Mouse (Mus musculus) small intestine, adult 2 months (tissue): ENCODE data around the gene Lrch3. TPM values are rescaled to one million over a fixed set of nuclear protein-coding genes. Genes with fewer than 3 reads are reported as not detected.
"Not testable (repeated sequence)": the region's sequence is repeated elsewhere in the genome, so short reads cannot be mapped to it uniquely, and the experiment has no call there.

ENCODE experiments used
- H3K27ac ChIP-seq: fragments of 200-500 bp; 2 replicates; pipeline ENCODE4 v1.5.1; 2012; ENCODE audit warnings: low read depth, low read length, control low read depth, inconsistent platforms; ENCODE audit not compliant: insufficient read depth
- H3K27me3 ChIP-seq: fragments of 200-500 bp; 2 replicates; pipeline ENCODE4 v1.6.1; 2012; ENCODE audit warnings: mild to moderate bottlenecking, moderate library complexity, low read length, inconsistent platforms; ENCODE audit not compliant: control insufficient read depth, insufficient read depth
- H3K36me3 ChIP-seq: fragments of 200-500 bp; 2 replicates; pipeline ENCODE4 v1.6.1; 2012; ENCODE audit warnings: mild to moderate bottlenecking, low read length, control low read depth, inconsistent platforms; ENCODE audit not compliant: control insufficient read depth, insufficient read depth
- H3K4me1 ChIP-seq: fragments of 200-500 bp; 2 replicates; pipeline ENCODE4 v1.6.1; 2012; ENCODE audit warnings: low read length, inconsistent platforms, mixed read lengths; ENCODE audit not compliant: control insufficient read depth, insufficient read depth, insufficient read length
- H3K4me3 ChIP-seq: fragments of 200-500 bp; 2 replicates; pipeline ENCODE4 v1.5.1; 2012; ENCODE audit warnings: low read depth, mild to moderate bottlenecking, control low read depth, inconsistent platforms, low read length, moderate library complexity
- CTCF ChIP-seq: fragments of 200-500 bp; IDR thresholded peaks from 2 replicates; pipeline ENCODE4 v1.5.1; 2012; ENCODE audit warnings: low read depth, mild to moderate bottlenecking, control low read depth, inconsistent platforms, low read length, moderate library complexity, mixed read lengths; ENCODE audit not compliant: insufficient replicate concordance, insufficient read length; ENCODE audit errors: extremely low read depth
- POLR2A ChIP-seq: fragments of 200-500 bp; IDR thresholded peaks from 2 replicates; pipeline ENCODE4 v1.6.1; 2012; ENCODE audit warnings: low read depth, mild to moderate bottlenecking, control low read depth, inconsistent platforms, low read length, moderate library complexity
- WGBS: fragments of 180-500 bp; shearing (Covaris S2); methylation state at CpG from one replicate; pipeline ENCODE4 v1.1.7; 2018; 5-methylcytosine and 5-hydroxymethylcytosine counted together
- polyA plus RNA-seq: library from polyadenylated mRNA; depleted of rRNA; stranded (reverse); fragments of >200 nt; gene quantifications from 2 replicates; pipeline ENCODE4 v1.2.3, GENCODE M21; 2012; rRNA removed

Lrch3 gene
- 5.9 and 12.7 TPM in 2 replicates for polyA plus RNA-seq

- H3K36me3 ChIP-seq, result no peaks in the 10 kb centered on the region
- TF ChIP-seq POLR2A (peak; percentile 97), CTCF (no peak)
- peak within 1 kb of the TSS; percentile 68 for H3K27ac ChIP-seq
- under 1% methylated on average over 85 of the region's 85 CpGs for WGBS
- H3K4me3 ChIP-seq, result peak within 1 kb of the TSS; percentile 98
- H3K27me3 ChIP-seq, result no peaks in the 10 kb centered on the region
- H3K4me1 ChIP-seq, result no peaks in the 10 kb centered on the region
Observed at GRCm38 (mm10) chr16:32913937-32914881, at the start of gene Lrch3. Lrch3 (plus strand) TSS chr16:32914100.

DNA sequence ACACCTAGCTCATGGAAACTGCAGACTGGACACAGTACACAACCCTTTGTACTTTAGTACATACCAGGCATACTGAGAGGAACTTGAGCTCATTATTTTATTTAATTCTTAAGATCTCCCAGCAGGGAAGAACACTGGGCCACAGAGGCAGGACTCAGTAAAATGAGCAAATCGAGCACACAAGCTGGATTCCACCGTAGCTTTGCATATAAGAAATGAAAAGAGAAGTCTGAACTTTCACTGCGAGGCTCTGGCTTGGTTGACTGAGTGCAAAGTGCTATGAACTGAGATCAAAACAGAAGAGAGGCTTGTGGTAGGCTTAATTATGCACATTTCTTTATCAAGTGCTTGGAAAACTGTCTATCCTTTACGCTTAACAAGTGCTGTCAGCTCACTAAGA, 48.5 kb upstream of the Lrch3 start:
- TF ChIP-seq CTCF, result no peak
- no peak for TF ChIP-seq POLR2A
- Histone ChIP-seq H3K36me3 (peaks cover 11% of the 10 kb centered on the region), H3K27me3 (no peaks in the 10 kb centered on the region), H3K4me1 (peaks cover 2% of the 10 kb centered on the region; the same call in 1 of the 2 replicates), H3K4me3 (no peak overlapping the region), H3K27ac (no peak overlapping the region)
- WGBS, result 84% methylated on average over 4 of the region's 4 CpGs

GRCm38 (mm10) chr16:32866713-32867112, 47.2 kb upstream of the Lrch3 start:
- Histone ChIP-seq H3K27ac (no peak overlapping the region), H3K27me3 (no peaks in the 10 kb centered on the region), H3K4me1 (peaks cover 2% of the 10 kb centered on the region; the same call in 1 of the 2 replicates), H3K36me3 (peaks cover 5% of the 10 kb centered on the region; the same call in 1 of the 2 replicates), H3K4me3 (no peak overlapping the region)
- TF ChIP-seq POLR2A, result no peak
- WGBS, result 78% methylated on average over 5 of the region's 5 CpGs

DNA sequence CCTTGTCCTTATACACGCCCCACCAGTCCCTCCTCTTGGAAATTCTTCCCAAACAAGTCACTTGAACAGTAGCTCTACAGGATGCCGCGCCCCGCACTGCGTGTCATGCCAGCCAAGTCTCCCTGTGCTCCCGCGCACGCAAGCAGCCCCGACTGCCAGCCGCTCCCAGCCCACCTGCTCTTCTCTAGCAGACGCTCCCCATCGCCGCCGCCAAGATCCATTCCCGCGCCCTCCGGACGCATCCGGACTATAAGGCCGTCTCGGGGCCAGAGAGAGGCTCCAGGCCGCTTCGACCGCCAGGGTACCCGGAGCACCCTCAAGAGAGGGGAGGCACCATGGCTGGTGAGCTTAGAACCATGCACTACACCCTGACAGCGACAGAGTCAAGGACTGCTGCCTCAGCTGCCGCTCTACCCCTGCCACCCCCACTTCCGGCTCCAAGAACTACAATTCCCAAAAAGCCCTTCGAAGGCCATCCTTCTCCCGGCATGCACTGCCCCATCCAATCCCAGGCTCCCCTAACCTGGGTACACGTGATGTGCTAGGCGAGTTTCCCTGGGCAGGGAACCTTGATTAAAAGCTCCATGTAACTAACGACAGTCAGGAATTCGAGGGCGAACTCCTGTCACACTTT, 45.9 kb upstream of the Lrch3 start:
- TF ChIP-seq POLR2A (peak; percentile 55; the same call in 1 of the 2 replicates), CTCF (no peak)

DNA sequence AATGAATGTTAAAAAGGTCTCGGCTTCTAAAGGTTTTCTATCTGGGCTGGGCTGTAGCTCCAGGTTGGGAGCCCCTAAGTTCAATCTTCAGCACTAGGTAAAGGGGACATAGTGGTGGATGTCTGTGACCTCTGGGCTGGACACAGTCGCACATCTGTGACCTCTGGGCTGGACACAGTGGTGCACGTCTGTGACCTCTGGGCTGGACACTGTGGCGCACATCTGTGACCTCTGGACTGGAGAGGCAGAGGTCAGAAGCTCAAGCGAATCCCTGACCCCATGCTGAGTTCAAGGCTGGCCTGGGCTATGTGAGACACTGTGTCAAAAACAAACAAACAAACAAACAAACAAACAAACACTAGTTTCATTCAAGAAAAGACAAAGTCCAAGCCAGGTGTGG, 43.7 kb upstream of the Lrch3 start:
- Histone ChIP-seq H3K4me3 (no peak overlapping the region), H3K27ac (no peak overlapping the region), H3K36me3 (no peaks in the 10 kb centered on the region), H3K4me1 (peaks cover 5% of the 10 kb centered on the region; the same call in 1 of the 2 replicates), H3K27me3 (no peaks in the 10 kb centered on the region)
- WGBS, result 75% methylated on average over 5 of the region's 5 CpGs
- TF ChIP-seq POLR2A (no peak), CTCF (no peak)

More for the DNA sequence above, 45.9 kb upstream of the Lrch3 start:
- under 1% methylated on average over 35 of the region's 35 CpGs for WGBS
- H3K4me1 ChIP-seq, result peaks cover 2% of the 10 kb centered on the region; the same call in 1 of the 2 replicates
- peaks cover 4% of the 10 kb centered on the region; the same call in 1 of the 2 replicates for H3K36me3 ChIP-seq
- peak overlapping the region; percentile 92 for H3K4me3 ChIP-seq
- no peaks in the 10 kb centered on the region for H3K27me3 ChIP-seq
- H3K27ac ChIP-seq, result peak overlapping the region; percentile 86

DNA sequence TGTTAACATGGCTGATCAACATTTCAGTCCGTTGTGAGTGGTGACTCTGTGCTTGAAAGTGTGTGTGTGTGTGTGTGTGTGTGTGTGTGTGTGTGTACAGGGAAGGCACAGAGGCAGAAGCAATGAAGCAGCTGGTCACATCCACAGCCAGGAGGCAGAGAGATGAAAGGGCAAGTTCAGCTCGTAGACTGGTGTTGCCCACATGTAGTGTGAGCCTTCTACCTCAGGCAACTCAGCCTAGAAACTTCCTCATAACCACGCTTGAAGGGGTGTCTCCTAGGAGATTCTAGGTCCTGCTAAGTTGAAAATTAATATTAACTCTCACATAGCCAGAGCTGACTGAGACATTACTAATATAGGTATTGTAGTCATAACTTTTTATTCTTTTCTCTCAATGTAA, 40.5 kb upstream of the Lrch3 start:
- TF ChIP-seq POLR2A, result no peak
- no peak for TF ChIP-seq CTCF
- Histone ChIP-seq H3K4me1 (peaks cover 3% of the 10 kb centered on the region; the same call in 1 of the 2 replicates), H3K36me3 (no peaks in the 10 kb centered on the region), H3K4me3 (no peak overlapping the region), H3K27ac (peak overlapping the region; percentile 31; the same call in 1 of the 2 replicates), H3K27me3 (no peaks in the 10 kb centered on the region)
- WGBS, result 46% methylated on average over 3 of the region's 3 CpGs

- not testable (repeated sequence) for H3K36me3 ChIP-seq, H3K27me3 ChIP-seq, H3K4me3 ChIP-seq, H3K4me1 ChIP-seq
- H3K27ac ChIP-seq, result peak overlapping the region; percentile 64
- WGBS, result 66% methylated on average over 1 of the region's 1 CpGs
Observed at GRCm38 (mm10) chr16:32875281-32875680, 38.6 kb upstream of the Lrch3 start.
